Mouse (Mus musculus) olfactory bulb, adult 2 months (tissue): ENCODE measurements around the gene Aox1.

Experiments used
- CTCF ChIP-seq: fragments of 200-500 bp; IDR thresholded peaks from 2 replicates; pipeline ENCODE4 v1.5.1; 2012; ENCODE audit warnings: low read depth, mild to moderate bottlenecking, low read length, moderate library complexity; ENCODE audit not compliant: insufficient read depth
- POLR2A ChIP-seq: fragments of 200-500 bp; IDR thresholded peaks from 2 replicates; pipeline ENCODE4 v1.6.1; 2012; ENCODE audit warnings: mild to moderate bottlenecking, low read depth, low read length, moderate library complexity; ENCODE audit not compliant: insufficient read depth

DNA sequence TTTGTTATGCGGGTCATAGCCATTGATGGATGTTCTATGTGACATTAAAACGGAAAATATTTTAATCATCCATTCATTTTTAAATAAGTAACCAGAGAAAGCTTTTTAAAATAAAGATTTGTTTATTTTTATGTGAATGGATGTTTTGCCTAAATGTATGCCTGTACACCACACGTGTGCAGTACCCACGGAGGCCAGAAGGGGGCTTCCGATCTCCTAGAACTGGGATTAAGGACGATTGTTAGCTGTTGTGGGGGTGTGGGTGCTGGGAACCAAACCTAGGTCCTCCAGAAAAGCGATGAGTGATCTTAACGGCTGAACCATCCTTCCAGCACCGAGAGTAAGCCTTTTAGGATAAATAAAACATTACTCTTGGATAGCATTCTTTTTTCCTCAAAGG is 109.3 kb downstream of the Aox1 start:
- TF ChIP-seq POLR2A = no peak
- no peak for TF ChIP-seq CTCF
